Mouse (Mus musculus): ENCODE data around the gene Echs1.
"Not testable (repeated sequence)": the region's sequence is repeated elsewhere in the genome, so short reads cannot be mapped to it uniquely, and the experiment has no call there.

The Echs1 gene

DNA sequence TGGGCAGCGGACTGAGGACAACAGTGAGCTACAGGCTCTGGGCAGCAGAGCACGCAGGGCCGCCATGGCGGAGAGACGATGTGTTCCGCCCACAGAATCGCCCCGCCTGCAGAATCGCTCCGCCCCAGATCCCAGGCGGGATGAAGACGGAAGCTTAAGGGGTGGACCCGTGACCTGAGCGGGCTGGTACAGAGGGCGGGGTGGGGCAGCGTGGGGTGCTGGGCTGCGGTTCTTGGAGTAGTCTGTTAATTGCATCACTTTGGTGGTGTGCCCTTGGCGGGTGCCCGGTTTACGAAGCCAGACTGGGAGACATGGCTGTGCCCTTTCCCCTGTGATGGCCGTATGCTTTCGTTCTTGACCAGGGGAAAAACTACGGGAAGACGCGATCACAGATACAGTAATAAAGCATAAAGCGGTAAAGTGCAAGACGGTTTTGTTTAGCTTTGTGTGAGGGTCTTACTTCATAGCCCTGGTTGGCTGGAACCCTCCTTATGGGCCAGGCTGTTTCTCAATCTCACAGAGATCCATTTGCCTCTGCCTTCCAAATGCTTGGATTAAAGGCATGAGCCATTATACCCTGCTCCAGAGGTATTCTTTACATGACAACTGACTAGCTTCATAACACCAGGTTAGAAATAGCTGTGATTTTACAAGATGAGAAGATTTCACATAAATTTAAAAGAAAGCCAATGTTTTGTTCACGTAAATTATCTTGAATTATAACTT lies at the start of gene Echs1:
Gene Echs1, minus strand, starts transcription at position 148 of the 726 bp plus-strand sequence.
- peak; percentile 89 to 94 for DNase-seq

DNA sequence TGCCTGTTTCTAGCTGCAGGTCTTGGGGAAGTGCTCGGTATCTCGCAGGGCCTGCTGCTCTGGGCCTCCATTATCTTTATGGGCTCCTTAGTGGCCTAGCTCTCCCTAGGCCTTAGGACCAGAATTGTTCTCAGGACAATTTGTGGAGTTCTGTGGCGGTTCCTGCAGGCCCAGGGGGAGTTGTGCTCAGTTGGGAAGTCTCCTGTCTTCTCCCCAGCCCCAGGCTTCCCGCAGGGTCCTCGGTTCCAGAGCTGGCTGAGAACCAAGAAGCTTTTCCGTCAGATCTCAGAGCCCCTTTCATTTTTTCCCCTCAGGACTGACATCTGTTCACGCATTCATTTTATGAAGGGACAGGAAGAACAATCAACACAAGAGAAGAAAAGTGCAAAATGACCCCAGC lies 48.4 kb upstream of the Echs1 start, which contains the start of gene Olfr522:
Gene Olfr522, minus strand, starts transcription at position 101 of the 400 bp plus-strand sequence.
- no peak for DNase-seq

DNA sequence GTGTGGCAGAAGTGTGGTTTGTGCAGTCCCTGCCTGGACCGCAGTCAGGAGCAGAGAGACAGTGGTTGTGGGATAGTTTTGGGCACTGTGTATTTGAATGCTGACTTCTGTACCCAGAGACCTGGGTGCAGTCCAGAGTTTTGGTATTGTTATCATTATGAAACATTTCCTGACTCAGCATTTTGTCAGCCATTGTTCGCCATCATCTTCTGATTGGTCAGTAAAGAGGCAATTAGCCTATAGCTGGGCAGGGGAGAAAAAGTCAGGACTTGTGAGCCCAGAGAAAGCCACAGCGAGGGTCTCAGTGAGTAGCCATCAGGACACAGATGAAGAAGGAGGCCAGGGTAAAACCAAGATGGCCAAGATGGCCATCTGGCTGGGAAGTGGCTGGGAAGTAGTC lies 44.1 kb upstream of the Echs1 start:
- DNase-seq = no peak

DNA sequence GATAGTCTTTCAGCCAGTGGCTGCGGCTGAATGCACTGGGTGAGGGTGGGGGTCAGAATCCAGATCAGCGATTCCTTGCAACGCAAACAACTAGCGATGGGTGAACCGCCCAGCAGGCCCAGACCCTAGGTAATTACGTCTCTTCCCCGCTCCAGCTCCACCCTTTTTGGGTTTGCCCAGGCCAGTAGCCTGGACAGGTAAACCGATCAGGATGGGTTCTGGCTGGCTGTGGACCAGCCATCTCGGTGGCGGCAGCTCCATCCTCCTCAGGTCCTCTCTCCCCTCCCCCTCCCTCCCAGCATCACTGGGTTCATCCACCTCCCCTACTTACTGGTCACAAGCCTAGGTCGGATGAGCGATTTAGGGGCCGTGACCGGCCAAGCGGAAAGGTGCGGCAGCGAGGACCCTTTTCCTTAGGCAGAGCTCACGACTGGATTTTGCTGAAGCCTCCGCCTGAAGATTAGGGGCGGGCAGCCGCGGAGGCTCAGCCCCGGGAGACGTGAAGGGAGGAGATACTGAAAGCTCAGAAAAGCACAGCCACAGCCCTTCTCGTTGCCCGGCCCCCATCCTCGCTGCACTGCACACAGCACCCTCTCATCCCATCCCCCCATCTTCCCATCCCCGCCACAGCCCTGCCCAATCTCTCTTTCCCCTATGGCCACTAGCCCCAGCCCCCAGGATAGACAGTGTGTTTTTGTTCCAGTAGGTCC lies 38.1 kb upstream of the Echs1 start, which contains the start of gene Sprn:
Gene Sprn, minus strand, starts transcription at position 660 of the 710 bp plus-strand sequence.
- DNase-seq = peak; percentile 5 to 7

DNA sequence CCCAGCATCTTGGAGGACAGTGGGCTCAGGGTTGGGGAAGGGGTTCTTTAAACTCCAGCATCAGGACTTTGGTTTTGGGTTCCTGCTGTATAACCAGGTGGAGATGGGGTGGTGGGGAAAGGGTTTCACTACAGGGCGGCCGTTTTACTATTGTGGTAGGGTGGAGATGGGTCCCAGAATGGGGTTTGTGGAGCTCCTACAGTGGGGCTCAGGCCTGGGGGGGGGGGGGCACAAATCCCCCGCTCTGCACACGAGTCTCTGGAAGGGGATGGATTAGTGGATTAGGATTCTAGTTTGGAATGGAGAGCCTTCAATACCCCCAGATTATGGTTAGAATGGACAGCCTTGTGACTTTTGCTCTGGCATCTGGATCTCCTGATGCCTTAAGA lies 37.5 kb upstream of the Echs1 start:
- DNase-seq = no peak

DNA sequence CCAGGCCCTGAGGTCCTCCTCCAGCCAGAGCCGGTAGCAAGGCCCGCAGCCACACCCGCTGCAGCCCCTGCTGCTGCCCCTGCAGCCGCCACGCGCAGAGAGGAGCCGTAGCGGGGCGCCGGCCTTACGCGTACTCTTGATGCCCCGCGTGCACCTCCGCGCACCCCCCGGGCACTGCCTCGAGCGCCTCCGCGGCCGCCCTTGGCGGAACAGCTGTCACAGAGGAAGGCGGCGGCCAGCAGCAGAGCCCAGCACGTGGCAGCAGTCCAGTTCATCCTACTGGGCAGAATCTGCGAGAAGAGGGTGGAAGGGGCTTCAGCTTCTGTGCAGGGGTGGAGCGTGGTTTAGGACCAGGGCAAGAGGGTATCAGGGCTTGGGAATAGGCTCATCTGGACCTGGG lies 37.1 kb upstream of the Echs1 start:
- DNase-seq = peak; percentile 32 to 55

DNA sequence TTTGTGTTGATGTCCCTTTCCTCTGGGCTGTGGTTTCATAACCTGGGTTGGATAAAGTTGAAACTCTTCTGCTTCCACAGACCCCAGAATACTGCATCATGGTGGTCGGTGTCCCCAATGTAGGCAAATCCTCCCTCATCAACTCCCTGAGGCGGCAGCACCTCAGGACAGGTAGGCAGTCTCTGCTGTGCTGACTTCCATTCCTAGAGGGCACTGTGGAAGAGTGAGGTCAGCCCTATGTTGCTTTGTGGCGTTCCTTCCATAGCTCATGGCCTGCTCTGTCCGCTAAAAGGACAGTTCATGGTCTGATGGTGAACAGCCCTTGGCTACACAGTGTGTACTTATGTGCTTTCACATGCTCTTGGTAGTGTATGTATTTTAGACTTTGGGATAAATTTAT lies 28.3 kb upstream of the Echs1 start:
- no peak for DNase-seq

DNA sequence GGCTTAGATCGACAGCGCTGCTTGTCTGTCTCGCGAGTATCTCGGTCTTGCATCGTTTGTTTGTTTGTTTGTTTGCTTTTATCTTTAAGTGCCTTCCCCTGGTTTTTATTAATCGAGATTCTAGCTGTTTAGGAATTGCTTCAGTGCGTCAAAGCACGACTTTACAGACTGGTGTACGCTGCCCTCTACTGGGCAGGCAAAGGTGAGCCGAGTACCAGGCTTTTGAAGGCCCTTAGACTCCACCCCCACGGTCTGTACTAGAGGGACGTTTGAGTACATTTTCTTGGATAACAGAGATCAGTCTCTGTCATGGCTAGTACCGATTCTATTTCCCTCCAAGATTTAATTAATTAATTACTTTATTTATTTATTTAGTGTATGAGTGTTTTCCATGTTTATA lies 25.1 kb upstream of the Echs1 start:
- DNase-seq = peak; percentile 73 to 78

DNA sequence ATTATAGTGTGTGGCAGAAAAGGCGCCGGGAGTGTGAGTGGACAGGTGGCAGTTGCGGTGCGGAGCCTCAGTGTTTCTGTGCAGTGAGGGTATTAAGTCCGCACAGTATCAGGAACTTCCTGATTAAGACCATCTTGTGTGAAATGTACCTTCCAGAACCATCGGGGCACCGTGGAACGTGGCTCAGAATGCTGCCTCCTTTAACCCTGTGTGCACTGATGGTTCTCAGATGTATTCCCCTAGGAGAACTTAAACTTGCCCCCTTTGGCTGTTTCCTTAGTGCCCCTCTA lies 21.7 kb upstream of the Echs1 start:
- no peak for DNase-seq

DNA sequence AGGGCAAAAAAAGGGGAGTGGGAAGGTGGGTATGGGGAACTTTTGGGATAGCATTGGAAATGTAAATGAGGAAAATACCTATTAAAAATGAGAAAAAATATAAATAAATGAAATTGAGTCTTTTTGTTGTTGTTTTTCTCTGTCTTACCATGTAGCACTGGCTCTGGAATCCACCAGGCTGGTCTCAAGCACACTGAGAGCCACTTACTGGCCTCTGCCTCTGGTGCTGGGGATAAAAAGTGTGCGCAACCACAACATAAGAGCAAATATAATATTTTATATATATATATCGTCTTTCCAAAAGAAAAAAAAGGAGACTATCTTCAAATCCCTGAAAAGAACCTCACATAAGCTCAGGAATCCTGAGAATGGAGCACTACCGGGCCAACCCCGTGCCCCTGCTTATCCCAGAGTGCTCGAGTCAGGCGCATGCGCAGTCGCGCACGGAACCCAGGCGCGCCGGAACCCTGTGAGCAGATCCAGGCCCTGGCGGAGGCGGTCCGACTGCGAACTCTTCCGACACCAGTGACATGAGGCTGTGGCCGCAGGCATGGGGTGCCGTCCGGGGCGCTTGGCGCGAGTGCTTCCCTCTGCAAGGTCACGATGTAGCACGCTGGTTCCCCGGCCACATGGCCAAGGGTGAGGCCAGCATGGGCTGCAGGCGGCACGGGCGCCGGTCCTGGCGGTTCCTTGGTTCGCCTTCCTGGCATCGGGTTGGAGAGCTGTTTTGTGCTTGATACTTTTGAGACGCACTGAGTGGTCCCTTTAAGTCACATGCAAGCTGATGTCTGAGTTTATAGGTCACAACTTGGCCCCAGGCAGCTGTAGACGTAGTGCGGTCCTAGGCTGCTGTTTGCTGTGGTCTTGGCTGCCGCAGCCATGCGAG lies 21.1 kb upstream of the Echs1 start, which contains the start of gene Mtg1:
Gene Mtg1, plus strand, starts transcription at position 430 of the 886 bp plus-strand sequence.
- peak; percentile 96 to 98 for DNase-seq

DNA sequence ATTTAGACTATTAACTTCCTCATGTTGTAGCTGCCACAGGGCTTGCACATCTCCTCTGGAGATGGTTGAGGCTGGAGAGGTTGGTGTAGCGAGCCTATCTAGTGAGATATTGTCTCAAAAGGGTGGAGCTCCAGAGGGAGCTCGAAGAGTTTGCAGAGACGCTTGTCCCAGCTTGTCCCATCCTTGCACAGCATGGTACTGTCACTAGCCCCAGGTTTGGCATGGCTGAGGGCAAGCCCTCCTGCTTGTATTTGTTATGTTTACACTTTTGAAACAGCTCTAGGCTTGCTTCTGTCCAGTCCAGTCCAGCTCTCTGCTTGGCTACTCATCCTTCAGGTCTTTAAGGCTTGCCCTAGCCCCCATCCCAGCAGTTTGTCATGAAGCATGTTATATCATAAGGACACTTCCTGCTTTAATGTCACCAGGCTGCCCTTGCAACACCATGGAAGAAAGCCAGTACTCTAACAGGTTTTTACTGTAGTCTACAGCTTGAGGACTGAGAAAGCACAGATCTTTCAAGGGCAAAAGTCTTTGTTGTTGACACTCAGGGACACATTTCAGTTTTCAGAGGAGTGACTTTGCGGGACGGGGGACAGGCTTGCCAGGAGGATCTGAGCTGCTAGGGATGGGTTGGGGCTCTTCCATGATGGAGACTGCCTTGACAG lies 19.0 kb upstream of the Echs1 start:
- DNase-seq = no peak

DNA sequence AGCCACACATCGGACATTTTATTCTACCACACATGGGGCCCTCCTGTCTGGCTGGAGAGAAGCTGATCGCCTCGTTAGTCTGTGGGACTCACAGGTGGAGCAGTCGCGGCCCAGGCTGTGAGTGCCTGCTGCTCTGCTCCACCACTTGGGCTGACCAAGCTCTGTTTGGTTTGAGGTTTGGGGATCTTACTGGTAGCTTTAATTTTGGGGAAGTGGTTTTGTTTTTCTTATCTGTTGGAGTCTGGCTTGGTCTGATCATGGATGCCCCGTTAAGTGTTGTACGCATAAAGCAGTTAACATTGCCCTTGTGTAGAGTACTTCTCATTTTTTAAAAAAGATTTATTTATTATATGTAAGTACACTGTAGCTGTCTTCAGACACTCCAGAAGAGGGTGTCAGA lies 17.8 kb upstream of the Echs1 start:
- not testable (repeated sequence) for DNase-seq

DNA sequence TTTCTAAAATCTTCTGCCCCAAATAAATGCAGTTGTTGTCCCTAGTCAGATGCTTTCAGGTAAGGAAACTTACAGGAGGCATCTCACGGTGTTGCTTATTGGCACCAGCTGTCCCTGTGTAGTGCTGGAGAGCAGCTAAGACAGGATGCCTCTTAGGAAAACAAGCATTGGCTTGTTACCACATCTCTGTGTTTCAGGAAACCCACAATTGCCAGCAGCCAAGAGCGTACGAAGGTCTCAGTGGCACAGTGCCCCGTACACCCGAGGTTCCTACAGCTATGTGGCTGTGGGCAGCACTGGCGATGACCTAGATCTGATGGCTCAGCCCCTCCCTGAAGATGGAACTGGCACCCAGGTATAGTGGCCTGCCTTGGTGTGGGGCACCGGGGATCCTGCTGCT lies 15.9 kb upstream of the Echs1 start:
- DNase-seq = not testable (repeated sequence)

DNA sequence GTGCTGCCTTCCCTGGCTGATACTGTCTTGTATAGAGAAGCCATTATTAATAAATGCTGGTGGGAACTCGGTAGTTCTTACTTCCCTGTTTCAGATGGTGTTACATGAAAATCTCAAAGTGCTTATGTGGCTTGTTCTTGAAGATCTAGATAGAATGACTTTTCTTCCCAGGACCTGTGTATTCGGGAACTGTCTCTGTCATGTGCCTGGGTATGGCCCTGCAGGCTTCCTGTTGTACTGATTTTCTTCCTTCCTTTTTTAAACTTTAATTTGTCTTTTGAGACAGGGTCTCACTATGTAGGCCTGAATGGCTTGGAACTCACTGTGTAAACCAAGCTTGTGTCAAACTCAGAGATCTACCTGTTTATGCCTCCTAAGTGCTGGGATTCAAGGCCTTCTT lies 11.6 kb upstream of the Echs1 start:
- DNase-seq = no peak

DNA sequence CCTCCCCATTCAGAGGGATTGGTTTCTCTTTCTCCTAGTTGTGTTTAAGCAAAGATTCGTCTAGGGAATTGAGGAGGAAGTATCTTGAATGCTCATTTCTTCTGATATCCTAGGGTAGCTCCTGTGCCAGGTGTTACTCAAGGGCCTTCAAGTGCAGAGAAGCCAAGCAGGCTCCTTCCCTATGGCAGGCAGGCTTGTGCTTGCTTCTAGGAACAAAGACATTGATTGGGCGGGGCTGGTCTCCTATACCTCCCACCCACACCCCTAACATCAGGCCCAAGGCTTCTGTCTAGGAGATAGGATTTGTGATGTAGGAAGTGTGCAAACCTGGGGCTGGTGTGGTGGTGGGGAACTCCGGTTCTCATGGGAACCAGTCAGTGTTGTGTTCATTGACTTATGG lies 10.7 kb upstream of the Echs1 start:
- DNase-seq = no peak

DNA sequence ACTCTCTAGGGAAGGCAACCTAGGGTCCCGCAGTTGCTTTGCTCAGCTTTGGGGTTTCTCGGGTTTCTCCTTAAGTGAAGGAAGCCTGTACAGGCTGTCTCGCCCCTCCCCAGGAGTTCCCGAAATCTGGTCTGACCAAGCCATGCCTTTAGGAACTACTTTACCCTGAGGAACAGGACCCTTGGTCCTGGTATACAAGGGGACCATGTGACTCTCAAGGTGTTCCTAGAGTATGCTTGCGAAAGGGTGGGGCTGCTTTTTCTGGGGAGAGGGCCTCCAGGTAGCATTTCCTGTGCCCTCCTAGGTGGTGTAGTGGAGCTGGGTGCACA lies 9.7 kb upstream of the Echs1 start:
- no peak for DNase-seq

DNA sequence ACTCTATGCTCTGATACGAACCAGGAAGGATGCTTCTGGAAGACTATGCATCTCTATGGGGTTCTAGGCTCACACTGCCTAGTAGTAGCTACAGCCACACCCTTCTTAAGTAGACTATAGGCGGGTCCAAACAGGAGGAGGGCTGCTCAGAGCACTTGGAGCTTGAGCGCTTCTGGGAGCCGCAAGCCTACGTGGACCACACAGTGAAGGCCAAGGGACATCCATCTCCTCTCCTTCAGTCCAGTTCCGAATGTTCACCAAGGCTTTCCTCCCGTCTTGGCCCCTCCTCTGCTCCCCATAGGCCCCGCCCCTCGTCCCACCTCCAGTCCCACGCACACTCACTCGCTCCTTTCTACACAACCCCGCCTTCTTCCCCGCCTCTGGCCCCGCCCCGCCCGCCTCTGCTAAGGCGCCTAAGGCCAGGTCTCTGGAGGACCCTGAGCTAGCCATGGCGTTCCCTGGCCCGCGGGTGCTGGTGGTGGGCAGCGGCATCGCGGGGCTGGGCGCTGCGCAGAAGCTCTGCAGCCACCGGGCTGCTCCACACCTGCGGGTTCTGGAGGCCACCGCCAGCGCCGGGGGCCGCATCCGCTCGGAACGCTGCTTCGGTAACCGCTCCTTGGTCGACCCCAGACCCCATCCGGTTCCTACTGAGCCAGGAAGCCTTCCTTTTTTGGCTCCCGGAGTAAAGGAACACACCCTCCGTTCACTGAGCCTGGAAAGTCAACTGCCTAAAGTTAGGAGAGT lies 9.2 kb upstream of the Echs1 start:
- peak; percentile 98 for DNase-seq

DNA sequence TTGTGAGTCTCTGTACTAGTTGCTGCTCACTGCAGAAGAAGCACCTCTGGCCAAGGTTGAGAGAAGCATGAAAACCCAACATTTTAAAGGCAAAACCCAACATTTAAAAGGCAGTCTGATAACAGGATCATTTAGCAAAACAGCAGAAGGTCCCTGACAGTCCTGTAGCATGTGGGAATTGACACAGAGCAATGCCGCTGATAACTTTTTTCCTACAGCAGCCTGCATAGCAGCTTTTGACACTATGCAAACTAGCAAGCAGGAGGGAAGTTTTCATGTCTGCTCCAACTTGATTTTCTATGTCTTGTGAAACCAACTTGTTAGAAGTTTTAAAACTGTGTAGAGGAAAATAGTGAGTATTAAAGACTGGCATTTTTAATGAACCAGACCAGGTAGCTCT lies 8.1 kb upstream of the Echs1 start:
- DNase-seq = no peak

DNA sequence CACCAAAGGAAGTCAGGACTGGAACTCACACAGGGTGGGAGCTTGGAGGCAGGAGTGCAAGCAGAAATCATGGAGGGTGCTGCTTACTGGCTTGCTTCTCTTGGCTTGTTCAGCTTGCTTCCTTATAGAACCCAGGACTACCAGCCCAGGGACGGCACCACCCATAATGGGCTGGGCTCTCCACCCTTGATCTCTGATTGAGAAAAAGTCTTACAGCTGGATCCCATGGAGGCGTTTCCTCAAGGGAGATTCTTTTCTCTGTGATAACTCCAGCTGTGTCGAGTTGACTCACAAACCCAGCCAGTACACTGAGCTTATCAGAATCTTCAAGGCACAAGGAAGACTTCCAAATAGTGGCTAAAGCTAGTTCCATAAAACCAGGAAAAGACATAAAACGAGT lies 6.5 kb upstream of the Echs1 start:
- DNase-seq = no peak

DNA sequence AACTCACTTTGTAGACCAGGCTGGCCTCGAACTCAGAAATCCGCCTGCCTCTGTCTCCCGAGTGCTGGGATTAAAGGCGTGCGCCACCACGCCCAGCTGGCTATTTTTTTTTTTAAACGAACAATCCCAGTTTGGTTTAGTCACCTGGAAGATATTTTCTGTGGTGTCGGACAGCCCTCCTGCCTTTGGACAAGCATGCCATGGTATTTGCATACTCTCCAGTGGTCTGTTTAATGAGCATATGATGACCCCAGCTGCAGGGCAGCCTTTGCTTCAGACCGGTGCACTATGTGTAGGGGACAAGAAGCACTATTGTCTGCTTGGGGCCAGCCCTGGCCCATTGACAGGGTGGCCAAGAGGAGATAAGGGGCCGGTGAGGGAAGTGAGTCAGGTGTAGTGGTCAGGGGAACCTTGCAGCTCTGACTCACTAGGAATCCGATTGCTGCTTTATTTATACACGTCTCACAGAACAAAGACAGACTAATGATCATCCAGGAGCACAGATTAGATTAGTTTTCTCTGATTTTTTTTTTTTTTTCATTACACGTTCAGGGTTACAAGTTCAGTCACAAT lies 5.1 kb upstream of the Echs1 start:
- no peak for DNase-seq

DNA sequence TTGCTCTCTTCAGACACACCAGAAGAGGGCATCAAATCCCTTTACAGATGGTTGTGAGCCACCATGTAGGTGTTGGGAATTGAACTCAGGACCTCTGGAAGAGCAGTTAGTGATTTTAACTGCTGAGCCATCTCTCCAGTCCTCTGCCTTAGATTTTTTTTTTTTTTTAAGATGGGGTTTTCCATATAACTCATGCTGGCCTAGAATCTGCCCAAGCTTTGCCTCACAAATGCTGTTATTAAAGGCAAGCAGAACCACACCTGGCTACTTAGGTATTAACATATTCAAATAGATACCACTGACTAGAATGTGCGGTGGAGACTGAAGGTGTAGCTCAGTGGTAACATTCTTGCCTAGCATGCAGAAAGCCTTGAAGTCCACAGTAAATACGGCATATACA lies 4.2 kb upstream of the Echs1 start:
- DNase-seq = no peak
